Comparison of ENCODE assay signal across 10 mouse cellular contexts in the genomic region with DNA sequence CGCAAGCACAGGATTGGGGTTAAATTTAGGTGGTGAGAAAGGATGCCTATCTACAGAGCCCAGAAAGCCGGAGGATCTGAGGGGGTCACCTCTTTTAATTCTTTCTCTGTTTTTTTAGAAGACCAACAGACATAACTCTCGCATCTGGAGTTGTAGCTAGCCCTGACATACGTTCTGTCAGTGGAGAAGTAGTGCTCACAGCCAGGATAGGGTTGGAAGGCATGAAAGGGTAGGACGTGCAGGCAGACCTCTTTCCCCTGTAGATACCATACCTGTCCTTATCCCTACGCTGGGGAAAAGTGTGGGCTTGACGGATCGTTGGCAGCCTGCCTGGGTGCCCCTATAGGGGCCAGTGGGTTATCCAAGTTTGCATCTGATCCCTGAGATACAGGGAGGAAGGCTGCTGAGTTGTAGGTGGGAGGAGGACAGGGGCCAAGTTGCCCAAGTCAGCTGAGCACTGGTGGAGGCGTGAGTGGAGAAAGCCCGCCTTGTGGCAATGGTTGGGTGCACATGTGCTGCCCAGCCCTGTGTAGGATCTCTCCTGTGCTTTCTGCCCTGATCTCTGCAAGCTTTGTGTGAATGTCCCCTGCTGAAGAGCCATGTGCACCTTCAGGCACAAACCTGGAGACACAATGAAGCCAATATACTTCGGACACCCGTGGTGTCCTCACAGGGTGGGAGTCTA. TPM values are rescaled to one million over a fixed set of nuclear protein-coding genes. Genes with fewer than 3 reads are reported as not detected.
A peak's percentile ranks its signal among the peaks of the same experiment; 100 is the strongest.
DNase-seq lines count a peak whose midpoint lies in the region; ATAC-seq lines count a peak whose summit lies in the region.
"Had no signal": no experiment of that assay in that cellular context is flagged by ENCODE, and none has a peak within 500 bp of the region (broad histone marks: within the 10 kb centered on the region; RNA-seq: fewer than 3 reads in every experiment).

No protein-coding gene starts in this region.

- H3K4me2 ChIP-seq in forebrain, embryonic 14.5 days (ENCODE audit: low read length) = peak overlapping the region; percentile 59
- peak overlapping the region; percentile 89 for H3K4me2 ChIP-seq in limb, embryonic 12.5 days
- peak overlapping the region; percentile 83 for H3K4me2 ChIP-seq in neural tube, embryonic 15.5 days

- no peak overlapping the region for H3K9ac ChIP-seq in forebrain, embryonic 14.5 days (ENCODE audit: low read length)
- peak overlapping the region; percentile 60; the same call in 1 of the 2 replicates for H3K9ac ChIP-seq in limb, embryonic 12.5 days (replicated peaks)
- no peak overlapping the region for H3K9ac ChIP-seq in neural tube, embryonic 15.5 days (replicated peaks)

- H3K36me3 ChIP-seq in forebrain, embryonic 14.5 days (ENCODE audit: control insufficient read depth, insufficient read depth, low read length) = no peaks in the 10 kb centered on the region
- H3K36me3 ChIP-seq in limb, embryonic 12.5 days = no peaks in the 10 kb centered on the region
- no peaks in the 10 kb centered on the region for H3K36me3 ChIP-seq in neural tube, embryonic 15.5 days

- no peaks in the 10 kb centered on the region for H3K9me3 ChIP-seq in forebrain, embryonic 14.5 days (replicated peaks; ENCODE audit: control insufficient read depth, low read length)
- H3K9me3 ChIP-seq in limb, embryonic 12.5 days = no peaks in the 10 kb centered on the region
- no peaks in the 10 kb centered on the region for H3K9me3 ChIP-seq in neural tube, embryonic 15.5 days (replicated peaks)

- H3K4me3 ChIP-seq in forebrain, embryonic 14.5 days (ENCODE audit: low read depth, low read length) = peak overlapping the region; percentile 21; the same call in 1 of the 2 replicates
- H3K4me3 ChIP-seq in limb, embryonic 12.5 days (replicated peaks) = peak overlapping the region; percentile 44
- H3K4me3 ChIP-seq in neural tube, embryonic 15.5 days (replicated peaks) = peak overlapping the region; percentile 38

- peaks cover 7% of the 10 kb centered on the region for H3K4me1 ChIP-seq in forebrain, embryonic 14.5 days (ENCODE audit: control insufficient read depth, insufficient read depth, low read length)
- H3K4me1 ChIP-seq in limb, embryonic 12.5 days (replicated peaks) = peaks cover 23% of the 10 kb centered on the region
- peaks cover 16% of the 10 kb centered on the region for H3K4me1 ChIP-seq in neural tube, embryonic 15.5 days

- 78% methylated on average over 12 of the region's 12 CpGs for WGBS in forebrain, embryonic 14.5 days
- 64% methylated on average over 12 of the region's 12 CpGs for WGBS in limb, embryonic 12.5 days
- WGBS in neural tube, embryonic 15.5 days = 79% methylated on average over 12 of the region's 12 CpGs

- H3K27me3 ChIP-seq in forebrain, embryonic 14.5 days (replicated peaks; ENCODE audit: control insufficient read depth, insufficient read depth, low read length) = no peaks in the 10 kb centered on the region; the same call in 1 of the 2 replicates
- peaks cover 4% of the 10 kb centered on the region for H3K27me3 ChIP-seq in limb, embryonic 12.5 days
- H3K27me3 ChIP-seq in neural tube, embryonic 15.5 days (replicated peaks) = 0 out of 2 replicates have a peak, but pooled peaks cover 6% of the 10 kb centered on the region

- no peak overlapping the region for H3K27ac ChIP-seq in forebrain, embryonic 14.5 days (ENCODE audit: low read depth, low read length)
- no peak overlapping the region for H3K27ac ChIP-seq in limb, embryonic 12.5 days
- no peak overlapping the region for H3K27ac ChIP-seq in neural tube, embryonic 15.5 days (replicated peaks)

- no peak for ATAC-seq in forebrain, embryonic 14.5 days
- no peak; the same call in 1 of the 2 replicates for ATAC-seq in limb, embryonic 12.5 days (ENCODE audit: insufficient number of reproducible peaks, insufficient read depth, low FRiP score, low TSS enrichment, low read depth)
- ATAC-seq in neural tube, embryonic 15.5 days (ENCODE audit: low FRiP score) = no peak

- peak; percentile 16 to 31 for DNase-seq in kidney, postnatal 4 days
- DNase-seq in kidney, adult 11 months = no peak
- no peak for DNase-seq in forebrain, embryonic 14.5 days (ENCODE audit: low spot score)
- DNase-seq in urinary bladder, postnatal 10 days (ENCODE audit: low spot score) = no peak
- DNase-seq in thymus, postnatal 10 days (ENCODE audit: low spot score in 2 of 2) = no peak
- DNase-seq in cerebellum, adult 18-20 months = no peak
- DNase-seq: lung, adult 18-20 months; right cerebral cortex, adult 18-20 months had no signal

RNA-seq across cellular contexts. Expression of gene Col24a1, which starts 1.5 kb away (rescaled TPM):
- polyA plus RNA-seq in forebrain, embryonic 14.5 days (2014; fragmentation: Nextera tagmentation; extraction: Ambion mirVana) = 0.18 and 0.20 TPM in 2 replicates
- 2.0 and 2.7 TPM in 2 replicates for polyA plus RNA-seq in limb, embryonic 12.5 days (2016; fragmentation: Nextera tagmentation; extraction: Ambion mirVana)
- polyA plus RNA-seq in neural tube, embryonic 15.5 days (2015; fragmentation: Nextera tagmentation; extraction: Ambion mirVana) = 0.77 and 1.5 TPM in 2 replicates

Comparison
In these comparisons a context has a peak if more than half of its experiments do, and no peak if none do; other contexts are left out.
1. DNase-seq: peak in kidney, postnatal 4 days (2 of 2); none in kidney, adult 11 months (single experiment), forebrain, embryonic 14.5 days (single experiment), urinary bladder, postnatal 10 days (single experiment), thymus, postnatal 10 days (0 of 2) and cerebellum, adult 18-20 months (0 of 2).
2. Peak in every context shown above with its lines, with median percentiles within 50 percentile points of each other: H3K4me2 ChIP-seq and H3K4me3 ChIP-seq.